Mouse (Mus musculus) frontal cortex, adult 2 months (tissue): ENCODE data around the gene Larp6. TPM values are rescaled to one million over a fixed set of nuclear protein-coding genes. Genes with fewer than 3 reads are reported as not detected.

Source experiments
- DNase-seq, 2 experiments: peaks; one replicate each; pipeline ENCODE4 v3.0.0; 2022; ENCODE audit warnings: low spot score in 1 of 2; ENCODE audit errors: extremely low spot score in 1 of 2
- polyA plus RNA-seq: library from polyadenylated mRNA; depleted of rRNA; stranded (reverse); fragments of >200 nt; gene quantifications from 2 replicates; pipeline ENCODE4 v1.2.3, GENCODE M21; 2012; rRNA removed

Gene Larp6
- 24.1 and 25.2 TPM in 2 replicates for polyA plus RNA-seq

DNA sequence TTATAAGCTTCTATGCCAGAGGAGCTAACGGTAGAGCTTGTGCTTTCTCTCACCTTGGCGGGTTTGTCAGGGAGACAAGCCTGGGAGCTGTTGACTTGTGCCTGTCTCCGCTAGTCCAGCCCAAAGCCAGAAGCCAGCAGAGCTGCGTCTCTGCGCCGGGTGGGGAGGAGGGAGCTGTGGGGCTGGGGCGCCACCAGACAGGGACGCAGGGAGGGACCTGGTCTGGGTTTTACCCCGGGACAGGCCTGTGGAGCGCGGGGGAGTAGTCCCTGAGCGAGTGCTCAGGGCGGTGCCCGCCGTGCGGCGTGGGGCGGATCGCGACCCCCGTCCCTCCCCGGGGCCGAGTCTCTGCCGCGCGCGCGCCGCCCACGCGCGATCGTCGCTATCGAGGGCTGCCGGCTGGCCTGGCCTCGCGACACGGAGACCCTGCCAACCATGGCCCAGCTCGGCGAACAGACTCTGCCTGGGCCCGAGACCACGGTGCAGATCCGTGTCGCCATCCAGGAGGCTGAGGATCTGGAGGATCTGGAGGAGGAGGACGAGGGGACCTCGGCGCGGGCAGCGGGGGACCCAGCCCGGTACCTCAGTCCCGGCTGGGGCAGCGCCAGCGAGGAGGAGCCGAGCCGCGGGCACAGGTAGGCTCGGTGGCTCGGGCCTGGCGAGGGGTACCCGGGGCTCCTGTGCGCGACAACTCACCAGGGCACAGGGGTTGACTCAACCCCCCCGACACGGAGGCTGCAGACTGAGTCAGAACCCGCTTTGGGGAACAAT is at the start of gene Larp6:
Gene Larp6 (plus strand): TSS at position 219 of the 771 bp plus-strand sequence.
- peak in 1 of 2 experiments; percentile 58 for DNase-seq

- DNase-seq: peak in 1 of 2 experiments; percentile 31
Measured at GRCm38 (mm10) chr9:60664385-60664784, 48.4 kb upstream of the Larp6 start.

DNA sequence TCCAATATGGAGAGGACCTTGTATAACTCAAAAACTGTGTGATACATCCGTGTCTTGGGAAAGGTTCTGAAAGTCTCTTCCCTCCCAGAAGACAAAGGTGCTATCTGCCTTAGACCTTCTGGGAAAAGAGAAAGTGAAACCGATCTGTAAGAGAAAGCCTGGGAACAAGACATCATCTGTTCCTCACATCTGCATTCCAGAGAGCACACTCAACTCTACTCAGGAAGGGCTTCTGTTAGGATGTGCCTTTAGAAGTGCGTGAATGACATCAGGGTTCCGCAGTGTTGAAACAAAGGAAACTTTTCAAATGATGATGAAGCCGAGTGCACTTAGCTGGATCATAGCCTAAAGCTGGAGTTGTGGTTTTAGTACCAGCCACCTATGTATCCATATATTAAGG is 47.9 kb upstream of the Larp6 start:
- no peak for DNase-seq

DNA sequence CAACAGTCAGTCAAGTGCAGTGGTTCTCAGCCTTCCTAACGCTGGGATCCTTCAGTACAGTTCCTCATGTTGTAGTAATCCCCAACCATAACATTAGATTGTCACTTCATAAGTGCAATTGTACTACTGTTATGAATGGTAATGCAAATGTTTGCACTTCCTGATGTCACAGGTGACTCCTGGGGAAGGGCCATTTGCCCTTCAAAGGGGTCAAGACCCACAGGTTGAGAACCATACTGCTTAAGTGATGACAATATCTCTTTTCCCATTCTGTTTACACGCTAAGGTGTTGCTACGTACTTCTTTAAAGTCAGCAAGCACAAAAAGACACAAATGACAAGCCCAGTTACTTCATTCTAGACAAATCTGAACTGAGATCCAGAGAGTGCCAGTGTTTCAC is 47.3 kb upstream of the Larp6 start:
- DNase-seq: no peak

DNA sequence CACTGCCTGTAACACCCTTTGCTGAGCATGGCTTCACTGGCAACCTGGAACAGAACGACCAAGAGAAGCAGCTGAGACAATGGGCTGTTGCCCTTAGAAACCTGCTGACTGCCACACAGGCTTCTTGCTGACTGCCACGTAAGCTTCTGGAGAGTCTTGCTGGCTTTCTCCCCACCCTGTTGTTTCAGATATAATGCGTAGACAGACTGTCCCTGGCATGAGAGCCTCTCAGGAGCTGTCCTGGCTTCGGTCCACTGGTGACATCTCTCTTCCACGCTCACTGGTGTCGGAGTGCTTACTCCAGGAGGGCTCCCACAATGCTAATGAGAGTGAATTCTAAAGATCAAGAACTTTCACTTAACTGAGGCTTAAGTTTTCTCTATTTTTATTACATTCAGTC is 43.9 kb upstream of the Larp6 start:
- DNase-seq: no peak

DNA sequence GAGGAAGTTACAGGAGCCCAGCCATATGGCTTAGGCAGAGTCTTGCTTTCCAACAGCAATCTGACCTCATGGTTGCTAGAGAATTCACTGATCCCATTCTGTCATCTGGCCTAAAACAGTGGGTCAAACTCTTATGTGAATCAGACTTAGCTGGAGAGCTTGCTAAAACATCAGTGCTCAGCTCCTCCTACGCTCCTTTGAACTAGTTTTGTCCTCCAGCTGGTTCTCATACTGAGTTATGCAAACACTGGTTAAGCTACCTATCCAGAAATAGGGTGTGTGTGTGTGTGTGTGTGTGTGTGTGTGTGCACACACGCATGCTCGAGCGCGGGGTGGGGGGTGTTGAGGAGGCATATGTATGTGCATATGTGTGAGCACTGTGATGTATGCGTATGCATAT is 40.2 kb upstream of the Larp6 start:
- peak in 1 of 2 experiments; percentile 38 for DNase-seq

GRCm38 (mm10) chr9:60674780-60675179 is 38.0 kb upstream of the Larp6 start:
- no peak for DNase-seq

DNA sequence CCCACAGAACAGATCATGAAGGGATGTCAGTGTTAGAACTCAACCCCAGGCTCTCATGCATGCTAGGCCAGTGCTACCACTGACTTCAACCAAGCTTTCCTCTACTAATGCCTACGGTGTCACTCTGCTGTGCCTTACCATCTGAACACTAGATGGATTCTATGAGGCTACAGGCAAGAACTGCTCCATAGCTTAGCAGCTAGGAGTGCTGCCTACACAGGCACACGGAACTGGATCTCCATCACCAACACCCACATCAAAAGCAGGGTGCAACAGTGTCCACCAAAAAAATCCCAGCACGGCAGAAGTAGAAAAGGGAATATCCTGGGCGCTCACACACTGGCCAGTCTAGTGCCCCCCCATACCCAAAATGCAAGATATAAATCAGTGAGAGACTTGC is 36.4 kb upstream of the Larp6 start:
- DNase-seq: peak in 1 of 2 experiments; percentile 42

GRCm38 (mm10) chr9:60678913-60679312 is 33.9 kb upstream of the Larp6 start:
- no peak for DNase-seq

- DNase-seq: no peak
Measured at GRCm38 (mm10) chr9:60681005-60681404, 31.8 kb upstream of the Larp6 start.

DNA sequence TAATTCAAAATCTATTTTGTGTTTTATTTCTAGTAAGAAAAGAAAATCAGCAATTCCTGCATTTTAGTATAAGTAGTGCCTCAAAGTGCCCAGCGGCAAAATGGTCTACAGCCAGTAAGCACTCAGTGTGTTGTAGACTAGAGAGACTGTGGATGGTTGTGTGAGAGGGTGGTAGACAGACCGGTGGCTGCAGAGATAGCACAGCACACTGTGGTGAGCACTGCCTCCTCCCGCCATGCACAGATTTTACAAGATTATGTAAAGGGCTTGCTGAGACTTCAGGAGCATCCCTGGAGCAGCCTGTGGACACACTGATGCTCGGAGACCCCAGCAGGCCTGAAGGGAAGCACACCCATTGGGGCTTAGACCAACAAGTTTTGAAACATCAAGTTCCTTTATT is 30.0 kb upstream of the Larp6 start:
- DNase-seq: no peak

DNA sequence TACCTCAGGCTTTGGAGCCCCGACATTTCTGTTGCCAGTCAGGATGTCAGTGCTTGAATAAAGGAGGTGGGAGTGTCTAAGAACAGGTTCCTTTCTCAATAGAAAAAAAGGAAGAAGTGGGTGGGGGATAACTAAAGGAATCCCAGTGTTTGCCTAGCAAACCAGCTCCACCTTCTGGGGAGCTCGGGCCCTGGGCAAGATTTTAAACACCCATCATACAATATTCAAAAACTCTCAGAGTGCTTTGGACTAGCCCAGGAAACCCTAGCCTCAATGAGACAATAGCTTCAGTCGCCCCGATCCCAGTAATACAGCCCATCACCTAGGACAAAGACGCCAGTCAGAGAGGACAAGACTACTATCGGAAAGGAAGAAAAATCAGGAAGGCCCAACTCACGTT is 25.4 kb upstream of the Larp6 start:
- DNase-seq: peak; percentile 46 to 74

- peak; percentile 84 to 94 for DNase-seq
Measured at GRCm38 (mm10) chr9:60687891-60688324, 24.9 kb upstream of the Larp6 start, which contains the start of gene Lrrc49. TSS of gene Lrrc49 (minus strand) at chr9:60688158.

DNA sequence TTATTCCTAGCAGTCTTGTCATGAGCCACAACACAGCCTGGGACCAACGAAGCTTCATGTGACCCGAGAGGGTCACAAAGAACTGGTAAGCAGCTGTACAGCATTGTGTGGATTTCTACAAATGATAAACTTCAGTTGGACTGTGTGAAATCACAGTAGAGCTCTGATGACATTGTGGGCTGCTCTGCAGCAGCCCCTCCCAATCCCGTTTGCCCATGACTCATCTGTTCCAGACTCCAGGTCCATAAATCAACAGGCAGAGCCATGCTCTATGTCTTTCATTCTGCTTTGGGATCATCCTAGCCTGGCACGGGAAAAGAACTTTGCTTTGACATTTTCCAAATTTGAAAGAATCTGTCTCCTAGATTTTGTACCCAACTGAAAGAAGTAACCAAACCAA is 20.2 kb upstream of the Larp6 start:
- no peak for DNase-seq

DNA sequence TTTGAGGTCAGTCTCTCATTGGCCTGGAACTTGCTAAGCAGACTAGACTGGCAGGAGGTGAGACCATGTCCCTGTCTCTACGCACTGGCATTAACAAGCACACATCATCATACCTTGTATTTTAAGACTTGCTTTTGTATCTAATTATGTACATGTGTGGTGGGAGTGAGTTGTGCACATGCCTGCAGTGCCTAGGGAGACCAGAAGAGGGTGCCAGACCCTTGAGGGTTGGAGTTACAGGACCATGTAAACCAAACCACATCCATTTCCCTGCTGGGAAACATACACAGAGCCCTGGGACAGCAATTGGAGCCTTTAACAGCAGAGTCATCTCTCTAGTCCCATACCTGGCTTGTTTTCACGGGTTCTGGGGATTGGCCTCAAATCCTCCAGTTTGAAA is 18.8 kb upstream of the Larp6 start:
- peak in 1 of 2 experiments; percentile 64 for DNase-seq

DNA sequence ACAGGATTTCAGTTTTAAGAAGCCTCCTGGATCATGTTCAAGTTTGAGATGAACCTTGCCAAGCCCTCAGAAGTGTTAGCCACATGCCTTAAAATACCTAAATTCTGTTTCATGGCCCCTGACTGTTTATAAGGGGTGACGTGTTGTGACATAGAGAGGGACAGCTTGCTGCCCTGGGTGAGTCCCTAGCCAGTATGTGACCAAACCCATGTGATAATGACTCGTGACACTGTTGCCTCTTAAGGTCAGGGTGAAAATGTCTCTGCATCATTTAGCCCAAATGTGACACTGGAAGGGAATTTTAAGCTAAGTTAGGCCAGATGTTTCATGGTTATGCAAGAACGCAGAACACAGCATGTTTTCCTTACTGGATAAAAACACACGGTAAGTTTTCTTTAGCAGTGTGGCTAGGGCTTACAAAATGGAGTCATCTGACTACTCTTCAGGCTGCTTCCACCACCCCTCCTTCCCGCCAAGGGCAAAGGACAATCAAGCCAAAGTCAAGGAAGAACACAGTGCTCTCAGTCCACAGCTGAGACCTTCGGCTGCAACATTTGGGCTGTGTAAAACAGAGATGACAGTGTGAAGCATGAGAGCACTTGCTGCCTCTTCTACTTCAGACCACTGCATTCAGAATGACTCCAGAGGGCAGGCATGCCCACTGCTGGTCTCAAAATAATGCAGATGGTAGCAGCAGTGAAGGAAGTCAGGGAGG is 16.4 kb upstream of the Larp6 start:
- DNase-seq: no peak

GRCm38 (mm10) chr9:60699581-60700231 is 13.1 kb upstream of the Larp6 start:
- no peak for DNase-seq

- DNase-seq: no peak
Measured at GRCm38 (mm10) chr9:60707594-60707993, 5.2 kb upstream of the Larp6 start.

GRCm38 (mm10) chr9:60708606-60709005 is 4.2 kb upstream of the Larp6 start:
- no peak for DNase-seq

GRCm38 (mm10) chr9:60709721-60710120 is 3.1 kb upstream of the Larp6 start:
- DNase-seq: no peak

GRCm38 (mm10) chr9:60712011-60712410 is 778 bp upstream of the Larp6 start:
- no peak for DNase-seq
